In genomic region chr6:87981547-87982256, GRCm38 (mm10) we compare ENCODE assay signal across 8 mouse cellular contexts. TPM values are rescaled to one million over a fixed set of nuclear protein-coding genes. Genes with fewer than 3 reads are reported as not detected.
A peak's percentile ranks its signal among the peaks of the same experiment; 100 is the strongest.
DNase-seq lines count a peak whose midpoint lies in the region; ATAC-seq and TF ChIP-seq lines count a peak whose summit lies in the region.

Gene H1fx, minus strand, starts transcription at chr6:87981637.

- CTCF ChIA-PET in Patski (lab: Charles Lee), result no interaction called here

- no peak for TF ChIP-seq CTCF in Patski (IDR thresholded peaks at IDR 0.05)

- POLR2A ChIA-PET in Patski (lab: Charles Lee), result interaction anchor here (1.2 kb wide), 1 partner anchor 9 kb away, joined by 4 read pairs; no protein-coding TSS in a partner anchor

- H3K27me3 ChIP-seq in Patski, result no peaks in the 10 kb centered on the region

- peak; percentile 41 for ATAC-seq in Patski
- peak; percentile 23 to 42 for ATAC-seq in hematopoietic stem cell, adult 5-6 weeks (replicated peaks in 1 of 2; ENCODE audit: insufficient read depth in 1 of 2, low FRiP score in 2 of 2, low TSS enrichment in 1 of 2, low read depth in 1 of 2, poor library complexity in 2 of 2, severe bottlenecking in 2 of 2)
- ATAC-seq in CD4-positive, CD25-positive, alpha-beta regulatory T cell, adult 4 months, result no peak

- no peak for DNase-seq in Patski (ENCODE audit: low read depth, low spot score)
- DNase-seq in cerebellum, adult 8-10 months, result peak; percentile 66
- DNase-seq in forelimb bud, embryonic 11.5 days (ENCODE audit: low read depth, low spot score), result peak; percentile 87
- peak; percentile 76 to 79 for DNase-seq in layer of hippocampus, postnatal 36 days
- DNase-seq in lung, postnatal 14 days, result peak; percentile 75
- peak; percentile 92 for DNase-seq in retina, postnatal 1 day

- in situ Hi-C loops in Patski (cut with MboI; ENCODE audit: low pct_unique_long_range_greater_than_20kb), result no loop called here

RNA-seq across cellular contexts. Expression of gene H1fx, which starts in this region (rescaled TPM):
- polyA plus RNA-seq in Patski (2021), result 29.6 TPM
- 0.45 and 3.4 TPM in 2 replicates for total RNA-seq in hematopoietic stem cell, adult 5-6 weeks (2017)
- total RNA-seq in layer of hippocampus, postnatal 36 days (2021), result 10 to 100 TPM; 63.5 to 71.7 TPM
- polyA plus RNA-seq in CD4-positive, CD25-positive, alpha-beta regulatory T cell, adult 4 months (2017; shearing (Covaris generic)), result not detected

Comparison
In these comparisons a context has a peak if more than half of its experiments do, and no peak if none do; other contexts are left out.
1. RNA of gene H1fx (total RNA-seq): 63.5 to 71.7 TPM in layer of hippocampus, postnatal 36 days; 0.45 to 3.4 TPM in hematopoietic stem cell, adult 5-6 weeks; every median in the first group is over 10 times any median in the second.
2. RNA of gene H1fx (polyA plus RNA-seq): 29.6 TPM in Patski (single experiment); not detected in CD4-positive, CD25-positive, alpha-beta regulatory T cell, adult 4 months; every median in the first group is over 10 times any median in the second.